Mouse (Mus musculus) midbrain, embryonic 11.5 days (tissue): ENCODE results near the gene Spaca6. TPM values are rescaled to one million over a fixed set of nuclear protein-coding genes. Genes with fewer than 3 reads are reported as not detected.

Source experiments
- ATAC-seq: fragments of 200-750 bp; cut with Nextera tagmentation; 2 replicates; pipeline ENCODE4 v1.8.0; 2017; ENCODE audit warnings: moderate TSS enrichment, moderate library complexity; ENCODE audit not compliant: low FRiP score
- DNase-seq: peaks from one replicate; pipeline ENCODE4 v3.0.0; 2015; ENCODE audit warnings: low spot score; ENCODE audit errors: missing footprints
- H3K27ac ChIP-seq: fragments of 300-500 bp; sonication (generic); 2 replicates; pipeline ENCODE4 v1.5.1; 2014; ENCODE audit warnings: low read depth, low read length
- H3K27me3 ChIP-seq: fragments of 300-500 bp; sonication (generic); 2 replicates; pipeline ENCODE4 v1.6.1; 2014; ENCODE audit warnings: mild to moderate bottlenecking, low read length, moderate library complexity, mixed read lengths; ENCODE audit not compliant: control insufficient read depth, insufficient read depth
- H3K36me3 ChIP-seq: fragments of 300-500 bp; sonication (generic); 2 replicates; pipeline ENCODE4 v1.6.1; 2014; ENCODE audit warnings: mild to moderate bottlenecking, low read length, moderate library complexity, mixed read lengths; ENCODE audit not compliant: control insufficient read depth, insufficient read depth
- H3K4me1 ChIP-seq: fragments of 300-500 bp; sonication (generic); 2 replicates; pipeline ENCODE4 v1.6.1; 2014; ENCODE audit warnings: low read length; ENCODE audit not compliant: control insufficient read depth, insufficient read depth
- H3K4me2 ChIP-seq: fragments of 300-500 bp; sonication (generic); 2 replicates; pipeline ENCODE4 v1.6.1; 2014; ENCODE audit warnings: mild to moderate bottlenecking, moderate library complexity
- H3K4me3 ChIP-seq: fragments of 300-500 bp; sonication (generic); 2 replicates; pipeline ENCODE4 v1.5.1; 2014; ENCODE audit warnings: low read depth, low read length
- H3K9ac ChIP-seq: fragments of 300-500 bp; sonication (generic); 2 replicates; pipeline ENCODE4 v1.6.1; 2014; ENCODE audit warnings: low read length
- H3K9me3 ChIP-seq: fragments of 300-500 bp; sonication (generic); 2 replicates; pipeline ENCODE4 v1.6.1; 2016; ENCODE audit warnings: low read length; ENCODE audit not compliant: control insufficient read depth
- WGBS: fragments of 180-500 bp; shearing (Covaris S2); extraction: QIAGEN DNeasy Blood & Tissue Kit; methylation state at CpG from one replicate; pipeline ENCODE4 v1.1.7; 2014; 5-methylcytosine and 5-hydroxymethylcytosine counted together
- microRNA counts: library from miRNA; unstranded; fragments of <30 nt; microRNA quantifications from one replicate; lab custom pipeline; 2015
- microRNA-seq: library from miRNA; unstranded; fragments of <30 nt; microRNA quantifications from one replicate; pipeline ENCODE4, GENCODE M21; 2017
- polyA plus RNA-seq: library from polyadenylated mRNA; unstranded; fragments of >200 nt; fragmentation: Nextera tagmentation; extraction: Ambion mirVana; gene quantifications from 2 replicates; pipeline ENCODE4 v1.2.1, GENCODE M21; 2014

Spaca6 gene
- polyA plus RNA-seq, 1 experiment from 2014 or later: 16.4 TPM

DNA sequence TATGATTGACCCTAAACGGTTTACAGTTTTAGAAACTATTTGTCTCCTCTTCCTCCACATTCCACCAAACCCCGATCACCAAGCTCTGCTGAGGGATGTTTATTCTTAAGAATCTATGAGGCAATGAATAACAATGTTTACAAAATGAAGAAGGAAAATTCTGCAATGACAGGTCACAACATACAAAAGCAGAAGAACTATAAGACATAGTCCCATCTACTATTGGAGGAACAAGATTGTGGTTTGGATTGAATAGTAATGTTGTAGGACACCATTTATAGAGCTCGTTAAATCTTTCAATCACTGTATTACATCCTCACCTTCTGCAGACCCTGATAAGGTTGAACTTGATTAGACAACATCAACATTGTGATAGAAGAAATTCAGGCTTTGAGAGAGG lies 55.7 kb downstream of the Spaca6 start:
- H3K27me3 ChIP-seq: no peaks in the 10 kb centered on the region
- H3K4me3 ChIP-seq: no peak overlapping the region
- ATAC-seq: no peak
- no peak overlapping the region for H3K9ac ChIP-seq
- no peak for DNase-seq
- H3K27ac ChIP-seq: no peak overlapping the region
- 85% methylated on average over 3 of the region's 3 CpGs for WGBS
- no peaks in the 10 kb centered on the region for H3K4me1 ChIP-seq
- no peaks in the 10 kb centered on the region for H3K9me3 ChIP-seq
- no peak overlapping the region for H3K4me2 ChIP-seq
- no peaks in the 10 kb centered on the region for H3K36me3 ChIP-seq

DNA sequence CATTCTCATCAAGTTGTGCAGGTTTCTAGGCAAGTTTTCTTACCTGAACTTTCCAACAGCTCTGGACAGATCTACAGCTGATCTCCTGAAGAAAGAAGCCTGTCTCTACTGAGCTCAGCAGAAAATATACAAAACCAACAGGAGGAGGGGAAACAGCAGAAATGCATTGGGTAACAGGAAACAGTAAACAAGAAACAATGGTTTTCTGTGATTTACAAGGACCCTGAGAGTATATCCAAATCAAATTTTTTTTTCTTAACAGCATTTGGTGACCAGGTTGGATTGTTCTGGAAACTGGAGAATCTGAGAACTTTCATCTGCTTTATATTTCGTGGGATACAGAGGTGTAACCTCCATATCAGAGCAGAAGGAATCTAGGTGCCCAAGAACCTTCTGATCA lies 56.9 kb downstream of the Spaca6 start, which contains the start of gene Fpr1:
Gene Fpr1, minus strand, starts transcription at position 101 of the 400 bp plus-strand sequence.
- WGBS: 65% methylated on average over 1 of the region's 1 CpGs
- no peaks in the 10 kb centered on the region for H3K36me3 ChIP-seq
- no peak within 1 kb of the TSS for H3K4me2 ChIP-seq
- no peak within 1 kb of the TSS for H3K27ac ChIP-seq
- H3K9ac ChIP-seq: no peak within 1 kb of the TSS
- no peak for DNase-seq
- no peaks in the 10 kb centered on the region for H3K4me1 ChIP-seq
- no peak within 1 kb of the TSS for H3K4me3 ChIP-seq
- H3K27me3 ChIP-seq: no peaks in the 10 kb centered on the region
- no peaks in the 10 kb centered on the region for H3K9me3 ChIP-seq
- no peak for ATAC-seq

DNA sequence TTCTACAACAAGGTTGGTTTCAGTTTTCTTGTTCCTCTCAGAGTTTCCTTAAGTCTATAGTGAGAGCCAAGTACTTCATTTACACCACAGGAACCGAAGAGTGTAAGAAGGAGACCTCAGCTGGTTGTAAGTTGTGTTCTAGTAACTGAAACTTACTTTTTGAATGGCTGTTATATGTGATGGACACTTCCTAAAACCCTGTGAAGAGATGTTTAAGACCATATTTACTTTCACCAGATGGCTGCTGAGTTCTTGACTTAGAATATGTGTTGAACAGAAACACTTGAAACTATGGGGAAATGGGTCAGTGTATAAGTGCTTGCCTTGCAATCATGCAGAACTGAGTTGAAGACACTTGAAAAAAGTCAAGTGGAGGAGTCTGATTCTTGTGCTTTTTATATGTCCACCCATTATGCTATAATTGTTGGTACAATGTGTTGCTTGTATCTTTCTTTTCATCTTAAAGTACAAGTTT lies 60.9 kb downstream of the Spaca6 start, which contains the start of the genes Fpr2 and Fpr3:
Gene Fpr2, plus strand, starts transcription at position 51 of the 475 bp plus-strand sequence.
Gene Fpr3, plus strand, starts transcription at position 79 of the 475 bp plus-strand sequence.
- Histone ChIP-seq H3K36me3 (no peaks in the 10 kb centered on the region), H3K27ac (no peak within 1 kb of the TSS), H3K9ac (no peak within 1 kb of the TSS), H3K4me2 (no peak within 1 kb of the TSS), H3K4me1 (no peaks in the 10 kb centered on the region), H3K27me3 (no peaks in the 10 kb centered on the region), H3K4me3 (no peak within 1 kb of the TSS), H3K9me3 (no peaks in the 10 kb centered on the region)
- ATAC-seq (no peak), DNase-seq (no peak)
- WGBS: 49% methylated on average over 1 of the region's 1 CpGs

DNA sequence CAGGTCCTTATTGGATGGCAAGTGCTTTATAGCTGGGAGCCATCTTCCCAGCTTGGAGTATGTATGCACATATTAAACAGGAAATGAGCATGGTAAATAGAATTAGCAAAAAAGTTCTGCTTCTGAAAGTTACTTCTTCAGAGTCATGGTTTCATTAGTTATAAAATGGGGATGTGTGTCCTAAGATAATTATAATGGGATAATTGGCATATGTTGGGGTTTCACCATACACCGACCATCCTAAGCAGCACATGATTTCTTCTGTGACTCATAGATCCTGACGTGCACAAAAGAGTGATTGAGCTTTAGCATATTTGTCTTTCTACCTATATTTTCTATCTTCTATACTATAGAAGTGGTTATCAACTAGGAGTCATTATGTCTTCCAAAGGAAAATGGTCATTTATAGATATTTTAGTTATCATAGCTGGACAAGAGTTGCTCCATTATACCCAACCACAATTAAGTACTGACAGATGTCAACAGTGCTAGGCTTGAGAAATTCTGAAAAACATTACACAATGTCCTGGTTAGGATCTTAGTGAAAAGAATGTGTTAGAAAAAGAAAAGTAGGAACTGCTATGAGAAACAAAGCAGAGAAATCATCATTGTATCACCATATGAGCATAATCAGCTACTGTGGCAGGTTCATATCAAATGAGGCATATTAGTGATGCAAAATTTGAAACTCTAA lies 62.9 kb downstream of the Spaca6 start:
- Histone ChIP-seq H3K36me3 (no peaks in the 10 kb centered on the region), H3K4me1 (no peaks in the 10 kb centered on the region), H3K4me2 (no peak overlapping the region), H3K9me3 (no peaks in the 10 kb centered on the region), H3K27me3 (no peaks in the 10 kb centered on the region), H3K27ac (no peak overlapping the region), H3K4me3 (no peak overlapping the region), H3K9ac (no peak overlapping the region)
- WGBS: 91% methylated on average over 2 of the region's 2 CpGs
- ATAC-seq (no peak), DNase-seq (no peak)

MicroRNAs within 50 kb of the gene (microRNA counts, 519-probe panel; counts per million panel counts)
- microRNA mmu-let-7e (lab: Ali Mortazavi, UCI) (6,606 counts per million, percentile 87 among the panel's probes with 10 or more counts), microRNA mmu-miR-125a-3p (lab: Ali Mortazavi, UCI) (4,142 counts per million, percentile 33 among the panel's probes with 10 or more counts), microRNA mmu-miR-125a-5p (lab: Ali Mortazavi, UCI) (7,562 counts per million, percentile 97 among the panel's probes with 10 or more counts), microRNA mmu-miR-99b (lab: Ali Mortazavi, UCI) (6,712 counts per million, percentile 89 among the panel's probes with 10 or more counts)

Small RNAs within 50 kb of the gene (microRNA-seq; reads per million reads assigned to microRNA genes)
- gene Gm25927: not detected
- 5,972 reads per million, percentile 91 among the genes with 10 or more reads in this experiment for gene Mir125a
- 37,533 reads per million, percentile 99 among the genes with 10 or more reads in this experiment for gene Mir99b
- gene Mirlet7e: not detected

Other genes with a start within 250 kb of the Spaca6 start
- gene Lnpep, start 202.1 kb upstream of the Spaca6 start, polyA plus RNA-seq: 5.9 and 6.3 TPM in 2 replicates
- gene Vmn2r90, start 123.4 kb upstream of the Spaca6 start, polyA plus RNA-seq: not detected in 2 replicates
- 0.38 and 0.87 TPM in 2 replicates for gene Has1, start 28.0 kb downstream of the Spaca6 start, polyA plus RNA-seq
- gene Fpr1, start 56.8 kb downstream of the Spaca6 start, polyA plus RNA-seq: not detected in 2 replicates
- gene Fpr2, start 60.7 kb downstream of the Spaca6 start, polyA plus RNA-seq: not detected in 2 replicates
- not detected in 2 replicates for gene Fpr3, start 60.7 kb downstream of the Spaca6 start, polyA plus RNA-seq
- gene Fpr-rs4, start 194.6 kb downstream of the Spaca6 start, polyA plus RNA-seq: not detected in 2 replicates
- not detected in 2 replicates for gene Vmn2r124, start 222.3 kb downstream of the Spaca6 start, polyA plus RNA-seq